Mouse (Mus musculus) monocyte, adult 2 months (primary cell): ENCODE results near the gene Tsc22d1.
A peak's percentile ranks its signal among the peaks of the same experiment; 100 is the strongest.

Experiments used
- DNase-seq, 2 experiments: peaks; one replicate each; pipeline ENCODE4 v3.0.0; 2022; ENCODE audit warnings: low spot score in 2 of 2, low read depth in 1 of 2

Tsc22d1 gene

GRCm38 (mm10) chr14:76480507-76480906, 65.7 kb downstream of the Tsc22d1 start:
- DNase-seq: no peak

GRCm38 (mm10) chr14:76483701-76484100, 68.9 kb downstream of the Tsc22d1 start:
- DNase-seq: no peak

GRCm38 (mm10) chr14:76487609-76488008, 72.8 kb downstream of the Tsc22d1 start:
- no peak for DNase-seq

DNA sequence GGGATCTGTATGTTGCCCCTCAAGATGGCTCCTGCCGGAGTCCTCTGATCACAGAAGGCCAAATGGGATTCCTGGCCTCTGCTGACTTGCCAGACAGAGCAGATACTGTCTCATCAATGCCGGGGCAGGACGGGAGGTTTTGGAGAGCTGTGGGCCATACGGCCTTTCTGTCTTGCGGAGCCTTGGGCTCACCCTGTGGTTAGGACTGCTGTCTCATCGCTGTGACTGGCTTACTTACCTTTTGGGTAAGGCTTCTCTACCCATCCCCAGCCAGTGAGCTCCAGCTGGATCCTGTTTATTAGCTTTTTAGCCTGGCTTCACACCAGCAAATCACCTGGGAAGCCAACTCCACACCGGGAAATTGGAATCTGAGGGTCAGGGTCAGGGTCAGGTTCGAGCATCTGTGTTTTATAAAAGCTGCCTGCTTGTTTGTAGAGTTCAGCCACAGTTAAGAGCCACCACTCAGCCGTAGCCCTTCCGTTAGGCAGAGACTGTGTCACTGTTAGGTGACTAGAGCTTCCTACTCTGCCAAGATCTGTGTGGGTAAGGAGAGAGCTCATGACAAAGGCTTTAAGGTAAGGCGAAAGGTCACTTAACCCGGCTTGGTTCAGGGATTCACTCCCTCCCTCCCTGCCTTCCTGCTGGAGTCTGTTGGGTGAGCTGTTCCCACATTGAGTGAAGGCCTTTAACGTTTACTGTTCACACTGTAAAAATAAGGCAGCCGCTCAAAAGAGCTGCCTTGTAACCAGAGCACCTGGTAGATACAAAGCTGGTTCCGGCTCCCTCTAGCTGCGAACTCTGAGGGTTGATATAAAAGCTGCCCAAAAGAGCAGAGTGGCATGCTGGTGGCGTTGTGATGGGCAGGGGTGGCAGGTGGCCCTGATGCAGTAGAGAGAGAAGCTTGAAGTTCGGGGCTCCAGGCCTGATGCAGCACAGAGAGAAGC, 73.6 kb downstream of the Tsc22d1 start:
- DNase-seq: no peak

DNA sequence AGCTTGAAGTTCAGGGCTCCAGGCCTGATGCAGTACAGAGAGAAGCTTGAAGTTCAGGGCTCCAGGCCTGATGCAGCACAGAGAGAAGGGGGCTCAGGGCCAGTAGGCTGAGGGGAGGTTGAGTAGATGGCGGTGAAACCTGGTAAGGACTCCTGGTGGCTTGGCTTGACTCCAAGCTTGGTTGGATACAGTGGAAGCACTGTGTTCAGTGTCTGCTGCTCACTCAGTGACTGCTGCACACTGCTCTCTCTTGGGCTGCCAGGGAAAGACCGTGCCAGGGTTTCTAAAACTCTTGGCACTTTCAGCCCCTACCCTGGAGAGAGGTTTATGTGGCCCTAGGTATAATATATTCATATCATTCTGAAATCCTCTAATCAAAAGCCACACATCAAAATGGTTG, 74.4 kb downstream of the Tsc22d1 start:
- no peak for DNase-seq

DNA sequence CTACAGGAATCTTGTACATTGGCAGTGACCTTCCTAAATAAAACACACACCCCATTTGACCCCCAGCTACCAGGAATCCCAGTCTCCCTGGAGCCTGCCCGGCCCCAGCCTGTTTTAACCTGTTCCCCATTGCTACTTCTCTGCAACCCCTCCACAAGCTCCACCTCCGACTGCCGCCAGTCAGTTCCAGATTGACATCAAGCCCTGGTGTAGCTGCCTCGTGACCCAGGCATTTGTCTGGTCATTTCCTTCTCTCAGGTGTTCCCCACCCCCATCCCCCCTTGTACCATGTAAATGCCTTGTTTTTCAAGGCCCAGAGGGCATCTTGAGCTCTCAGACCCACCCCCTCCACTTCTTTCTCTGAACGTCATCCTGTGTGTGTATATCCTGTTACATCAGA, 80.3 kb downstream of the Tsc22d1 start:
- DNase-seq: no peak

DNA sequence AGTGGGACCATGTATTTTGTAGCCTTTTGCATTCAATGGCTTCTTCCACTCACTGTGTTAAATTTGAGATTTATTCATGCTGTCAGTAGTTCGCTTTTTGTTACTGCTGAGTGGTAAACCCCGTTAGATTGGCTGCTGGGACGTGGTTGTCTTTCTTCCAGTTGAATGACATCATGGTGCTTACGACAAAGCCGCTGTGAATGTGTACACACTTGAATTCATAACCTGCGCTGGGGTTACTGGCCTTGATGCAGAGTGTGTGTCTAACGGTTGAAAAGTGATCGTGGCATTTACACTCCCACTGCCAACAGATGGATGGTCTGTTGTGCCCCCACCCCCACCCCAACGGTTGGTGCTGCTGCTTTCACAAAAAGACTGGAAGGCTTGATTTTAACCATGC, 82.4 kb downstream of the Tsc22d1 start:
- DNase-seq: no peak

- DNase-seq: no peak
These were observed 83.4 kb downstream of the Tsc22d1 start for GRCm38 (mm10) chr14:76498210-76498609.

- no peak for DNase-seq
These were observed 84.7 kb downstream of the Tsc22d1 start for GRCm38 (mm10) chr14:76499492-76499891.

GRCm38 (mm10) chr14:76500036-76500435, 85.3 kb downstream of the Tsc22d1 start:
- no peak for DNase-seq

GRCm38 (mm10) chr14:76503231-76503851, 88.6 kb downstream of the Tsc22d1 start:
- DNase-seq: no peak

DNA sequence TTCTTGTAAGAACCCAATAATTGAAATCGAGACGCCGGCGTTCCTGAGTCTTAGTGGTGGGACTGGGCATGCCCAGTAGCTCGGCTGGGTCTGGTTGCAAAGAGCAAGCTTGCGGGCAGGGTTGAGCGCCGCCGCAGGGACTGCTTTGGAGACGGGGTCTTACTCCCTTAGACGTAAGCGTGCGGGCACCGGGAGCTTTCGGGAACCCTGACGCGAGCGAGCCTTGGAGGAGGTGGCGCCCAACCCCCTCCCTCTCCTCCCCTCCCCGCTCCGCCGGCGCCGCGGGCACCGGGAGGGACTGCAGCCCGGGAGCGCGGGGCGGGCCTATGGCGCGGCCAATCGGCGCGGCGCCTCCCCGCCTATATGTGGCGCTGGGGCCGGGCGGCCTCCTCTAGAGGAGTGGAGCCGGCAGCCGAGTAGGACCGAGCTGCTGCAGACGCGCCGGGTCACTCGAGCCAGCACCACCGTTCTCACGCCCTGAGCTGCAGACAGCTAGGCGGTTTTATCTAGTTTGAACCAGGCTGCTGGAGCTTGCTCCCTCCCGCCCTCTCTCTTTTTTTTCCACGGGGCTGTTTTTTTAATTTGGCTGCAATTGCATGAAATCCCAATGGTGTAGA, 89.5 kb downstream of the Tsc22d1 start:
- peak; percentile 46 to 61 for DNase-seq

- no peak for DNase-seq
These were observed 90.3 kb downstream of the Tsc22d1 start for GRCm38 (mm10) chr14:76505101-76505438.

GRCm38 (mm10) chr14:76505439-76506220, 90.9 kb downstream of the Tsc22d1 start:
- no peak for DNase-seq

DNA sequence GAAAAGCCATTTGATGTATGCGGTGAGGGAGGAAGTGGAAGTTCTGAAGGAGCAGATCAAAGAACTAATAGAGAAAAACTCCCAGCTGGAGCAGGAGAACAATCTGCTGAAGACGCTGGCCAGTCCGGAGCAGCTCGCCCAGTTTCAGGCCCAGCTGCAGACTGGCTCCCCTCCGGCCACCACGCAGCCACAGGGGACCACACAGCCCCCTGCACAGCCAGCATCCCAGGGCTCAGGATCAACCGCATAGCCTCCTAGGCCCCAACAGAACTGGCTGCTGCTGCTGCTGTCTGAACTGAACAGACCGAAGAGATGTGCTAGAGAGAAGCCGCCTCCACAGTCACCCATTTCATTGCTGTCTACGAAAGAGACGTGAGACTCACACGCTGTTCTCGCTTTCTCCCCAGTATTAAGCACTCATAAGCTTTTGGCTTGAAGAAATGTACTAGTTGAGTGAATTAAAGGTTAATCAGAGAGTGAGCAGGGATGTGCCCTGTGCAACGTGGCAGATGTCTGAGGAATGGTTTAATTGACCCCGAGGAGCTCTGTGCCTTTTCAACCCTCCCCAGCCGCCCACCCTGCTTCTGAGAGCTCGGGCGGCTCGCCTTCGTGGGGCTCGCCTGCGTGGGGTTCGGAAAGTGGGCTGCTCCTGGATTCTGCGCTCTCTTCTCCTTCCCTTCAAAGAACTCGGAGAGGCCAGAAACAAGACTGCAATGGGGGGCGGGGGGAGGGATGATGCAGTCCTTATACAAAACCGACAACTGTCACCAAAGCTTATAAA, 91.9 kb downstream of the Tsc22d1 start:
- no peak for DNase-seq

DNA sequence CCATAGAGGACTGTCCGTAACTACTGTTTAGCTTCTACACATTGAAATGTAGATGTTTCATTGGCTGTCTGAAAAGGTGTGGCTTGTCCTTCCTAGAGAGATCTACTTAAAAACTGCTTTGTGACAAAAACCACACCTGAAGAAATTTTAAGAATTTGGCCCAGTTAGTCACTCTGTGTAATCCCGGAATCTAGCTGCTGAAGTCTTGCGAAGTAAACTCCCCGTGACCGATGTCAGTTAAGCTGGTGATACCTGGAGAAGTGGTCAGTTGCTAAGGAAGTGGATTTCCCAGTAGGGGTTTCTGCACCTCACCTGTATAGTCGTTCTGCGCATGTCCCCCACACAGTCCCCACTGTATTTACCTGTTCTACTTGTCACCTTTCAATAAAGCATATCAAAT, 92.6 kb downstream of the Tsc22d1 start:
- DNase-seq: no peak

DNA sequence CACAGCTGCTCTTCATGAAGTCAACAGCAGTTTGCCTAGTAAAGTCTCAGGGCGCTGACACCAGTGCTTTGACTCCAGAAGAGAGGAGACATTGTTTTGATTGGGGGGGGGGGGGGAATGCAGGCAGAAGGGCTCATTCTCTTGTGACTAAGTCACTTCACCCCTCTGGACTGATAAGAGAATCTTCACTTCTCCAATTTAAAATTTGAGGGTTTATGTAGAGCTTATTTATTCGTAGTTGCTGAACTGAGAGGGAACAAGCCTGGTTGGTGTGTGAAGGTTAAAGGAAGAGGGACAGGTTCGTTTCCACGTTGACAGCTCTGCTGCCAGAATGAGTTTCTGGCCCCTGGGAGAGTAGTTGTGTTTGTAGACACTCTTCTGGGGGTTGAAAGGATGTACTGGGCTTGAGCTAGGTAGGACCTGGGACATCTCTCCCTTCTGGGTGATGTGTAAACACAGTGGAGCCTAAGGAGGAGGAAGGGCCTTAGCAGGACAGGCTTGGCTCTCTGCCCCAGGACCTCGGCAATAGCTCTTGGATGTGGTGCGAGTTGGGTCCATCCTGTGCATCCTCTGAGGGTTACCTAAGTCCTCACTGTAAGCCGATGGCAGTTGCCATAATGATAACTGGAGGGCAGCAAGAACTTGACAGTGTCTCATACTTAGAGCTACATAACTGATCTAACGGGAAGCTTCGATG, 93.2 kb downstream of the Tsc22d1 start:
- DNase-seq: no peak

- no peak for DNase-seq
These were observed 93.9 kb downstream of the Tsc22d1 start for GRCm38 (mm10) chr14:76508701-76509100.

DNA sequence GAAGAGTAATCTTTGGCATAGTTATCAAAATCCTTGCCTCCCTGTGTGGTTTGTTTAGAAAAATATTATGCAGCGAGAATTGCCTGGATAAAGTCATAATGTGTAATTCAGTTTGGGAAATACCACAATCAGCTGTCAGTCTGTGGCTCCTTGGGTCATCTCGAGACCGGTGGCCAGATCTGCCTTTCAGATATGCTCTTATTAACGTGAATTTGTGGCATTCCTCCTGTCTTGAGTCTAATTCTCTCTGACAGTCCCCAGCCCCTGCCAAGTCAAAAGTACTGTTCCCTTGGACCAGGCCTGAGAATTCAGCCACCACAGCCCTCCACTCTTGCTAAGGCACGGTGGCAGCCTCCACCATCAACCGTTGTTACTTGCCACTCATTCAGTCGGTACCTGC, 97.2 kb downstream of the Tsc22d1 start:
- DNase-seq: no peak
